Mouse (Mus musculus): ENCODE data around the gene Gnpat. TPM values are rescaled to one million over a fixed set of nuclear protein-coding genes. Genes with fewer than 3 reads are reported as not detected.

The Gnpat gene
- polyA plus RNA-seq, 1 experiment, result 100 TPM

DNA sequence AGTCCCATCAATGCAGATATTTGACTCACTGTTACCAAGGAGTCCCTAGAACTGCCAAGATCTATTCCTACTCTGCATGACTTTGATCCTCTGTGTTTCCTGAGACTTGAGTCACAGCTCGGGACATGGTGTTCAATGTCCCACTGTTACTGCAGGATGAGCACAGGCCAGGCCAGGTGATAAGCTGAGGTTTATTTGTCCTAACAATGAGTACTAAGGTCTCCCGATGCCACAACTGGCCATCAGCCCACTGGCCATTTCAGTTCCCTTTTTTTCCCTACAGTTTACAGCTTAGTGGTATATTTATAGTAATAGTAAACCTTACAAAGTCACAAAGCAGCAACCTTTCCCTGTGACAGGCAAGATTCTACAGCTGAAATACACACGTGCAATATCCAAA lies 69.6 kb downstream of the Gnpat start:
- peaks cover 20% of the 10 kb centered on the region for H3K4me1 ChIP-seq (ENCODE audit: control insufficient read depth, insufficient read depth, low read length)
- H3K4me3 ChIP-seq (replicated peaks; ENCODE audit: insufficient read depth, low read depth, low read length), result no peak overlapping the region
- no peak for TF ChIP-seq POLR2A (IDR thresholded peaks at IDR 0.05; ENCODE audit: borderline replicate concordance, insufficient read depth, low read length)
- no peak overlapping the region for H3K27ac ChIP-seq (ENCODE audit: insufficient read depth, low read length)
- 44% methylated on average over 3 of the region's 3 CpGs for WGBS
- DNase-seq, result no peak
- H3K27me3 ChIP-seq (ENCODE audit: control insufficient read depth, insufficient read depth, low read length), result no peaks in the 10 kb centered on the region

DNA sequence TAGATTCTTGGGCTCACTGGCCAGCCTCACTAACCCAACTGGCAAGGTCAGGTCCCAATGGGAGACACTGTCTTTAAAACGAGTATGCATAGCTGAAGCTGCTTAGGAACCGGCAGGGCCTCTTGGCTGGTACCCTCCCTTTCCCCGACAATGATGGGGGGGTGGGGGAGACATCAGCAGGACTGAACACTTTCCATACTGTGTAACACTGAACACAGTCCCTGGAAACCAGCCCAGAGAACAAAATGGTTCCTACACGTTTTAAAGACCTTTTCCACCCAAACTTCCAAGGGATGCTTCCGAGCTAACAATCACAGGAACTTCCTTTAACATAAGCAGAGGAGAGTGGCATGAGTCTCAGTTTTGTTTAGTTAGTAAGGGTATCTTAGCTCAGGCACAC lies 72.3 kb downstream of the Gnpat start:
- H3K4me3 ChIP-seq (replicated peaks; ENCODE audit: insufficient read depth, low read depth, low read length), result no peak overlapping the region
- H3K27ac ChIP-seq (ENCODE audit: insufficient read depth, low read length), result no peak overlapping the region
- no peak for TF ChIP-seq CTCF (IDR thresholded peaks at IDR 0.05; ENCODE audit: borderline replicate concordance, insufficient read depth, low read depth, low read length)
- TF ChIP-seq POLR2A (IDR thresholded peaks at IDR 0.05; ENCODE audit: borderline replicate concordance, insufficient read depth, low read length), result no peak
- no peak for DNase-seq
- peaks cover 10% of the 10 kb centered on the region for H3K4me1 ChIP-seq (ENCODE audit: control insufficient read depth, insufficient read depth, low read length)
- WGBS, result 51% methylated on average over 5 of the region's 5 CpGs
- H3K27me3 ChIP-seq (ENCODE audit: control insufficient read depth, insufficient read depth, low read length), result no peaks in the 10 kb centered on the region

DNA sequence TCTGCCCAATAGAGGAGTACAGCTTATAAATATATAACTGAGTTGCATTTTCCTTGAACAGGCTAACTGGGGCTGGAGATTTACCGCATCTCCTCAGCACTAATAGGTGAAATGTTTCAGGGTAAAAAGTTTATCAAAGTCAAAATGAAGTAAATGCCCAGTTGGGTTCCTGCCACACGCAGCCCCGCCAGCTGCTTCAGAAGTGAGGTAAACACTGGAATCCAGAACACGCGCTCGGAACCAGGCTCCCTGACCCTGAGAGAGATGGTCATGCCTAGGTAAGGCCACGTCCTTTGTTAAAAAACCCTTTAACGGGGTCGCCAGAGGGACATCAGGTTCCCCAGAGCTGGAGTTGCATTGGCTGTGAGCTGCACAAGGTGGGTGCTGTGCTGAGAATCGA lies 73.9 kb downstream of the Gnpat start:
- no peak overlapping the region for H3K27ac ChIP-seq (ENCODE audit: insufficient read depth, low read length)
- no peaks in the 10 kb centered on the region for H3K27me3 ChIP-seq (ENCODE audit: control insufficient read depth, insufficient read depth, low read length)
- 94% methylated on average over 10 of the region's 10 CpGs for WGBS
- TF ChIP-seq CTCF (IDR thresholded peaks at IDR 0.05; ENCODE audit: borderline replicate concordance, insufficient read depth, low read depth, low read length) (no peak), POLR2A (IDR thresholded peaks at IDR 0.05; ENCODE audit: borderline replicate concordance, insufficient read depth, low read length) (no peak)
- no peak for DNase-seq
- H3K4me1 ChIP-seq (ENCODE audit: control insufficient read depth, insufficient read depth, low read length), result peaks cover 8% of the 10 kb centered on the region
- H3K4me3 ChIP-seq (replicated peaks; ENCODE audit: insufficient read depth, low read depth, low read length), result no peak overlapping the region

DNA sequence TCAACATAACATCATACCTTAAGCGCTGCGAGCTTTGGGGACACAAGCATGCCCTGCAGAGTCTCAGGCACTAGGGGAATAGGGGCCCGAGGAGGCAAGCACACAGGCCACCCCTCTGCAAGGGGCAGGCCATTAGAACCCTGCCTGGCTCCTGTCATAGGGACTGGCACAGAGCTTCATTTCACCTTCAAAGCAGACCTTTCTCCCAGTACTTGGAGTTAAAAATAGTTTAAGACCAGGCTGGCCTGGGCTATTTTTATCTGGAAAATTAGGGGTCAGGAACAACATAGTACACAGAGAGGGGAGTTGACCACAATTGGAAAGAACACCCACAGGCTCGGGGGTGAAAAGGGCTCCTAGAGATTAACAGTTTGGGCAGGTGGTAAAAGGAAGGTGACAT lies 74.5 kb downstream of the Gnpat start:
- 85% methylated on average over 4 of the region's 4 CpGs for WGBS
- H3K4me1 ChIP-seq (ENCODE audit: control insufficient read depth, insufficient read depth, low read length), result peaks cover 11% of the 10 kb centered on the region
- no peak overlapping the region for H3K4me3 ChIP-seq (replicated peaks; ENCODE audit: insufficient read depth, low read depth, low read length)
- no peak for TF ChIP-seq CTCF (IDR thresholded peaks at IDR 0.05; ENCODE audit: borderline replicate concordance, insufficient read depth, low read depth, low read length)
- TF ChIP-seq POLR2A (IDR thresholded peaks at IDR 0.05; ENCODE audit: borderline replicate concordance, insufficient read depth, low read length), result no peak
- H3K27me3 ChIP-seq (ENCODE audit: control insufficient read depth, insufficient read depth, low read length), result no peaks in the 10 kb centered on the region
- DNase-seq, result no peak
- H3K27ac ChIP-seq (ENCODE audit: insufficient read depth, low read length), result no peak overlapping the region

Other genes starting within 250 kb of the Gnpat start
- gene 2310022B05Rik, start 199.7 kb upstream of the Gnpat start, polyA plus RNA-seq (2012; rRNA removed), result 63.8 and 67.8 TPM in 2 replicates
- 39.1 and 41.6 TPM in 2 replicates for gene Ttc13, start 141.1 kb upstream of the Gnpat start, polyA plus RNA-seq (2012; rRNA removed)
- gene Arv1, start 140.9 kb upstream of the Gnpat start, polyA plus RNA-seq (2012; rRNA removed), result 19.5 and 20.3 TPM in 2 replicates
- 1.2 and 1.3 TPM in 2 replicates for gene Fam89a, start 111.2 kb upstream of the Gnpat start, polyA plus RNA-seq (2012; rRNA removed)
- gene Trim67, start 69.9 kb upstream of the Gnpat start, polyA plus RNA-seq (2012; rRNA removed), result 19.4 and 23.3 TPM in 2 replicates
- gene 2810004N23Rik, start 87 bp downstream of the Gnpat start, polyA plus RNA-seq (2012; rRNA removed), result 15.0 and 15.7 TPM in 2 replicates
- gene Exoc8, start 34.7 kb downstream of the Gnpat start, polyA plus RNA-seq (2012; rRNA removed), result 16.2 and 18.2 TPM in 2 replicates
- gene Sprtn, start 34.9 kb downstream of the Gnpat start, polyA plus RNA-seq (2012; rRNA removed), result 18.5 and 19.5 TPM in 2 replicates
- gene Egln1, start 86.3 kb downstream of the Gnpat start, polyA plus RNA-seq (2012; rRNA removed), result 58.1 and 58.8 TPM in 2 replicates
- gene Tsnax, start 150.0 kb downstream of the Gnpat start, polyA plus RNA-seq (2012; rRNA removed), result 185 and 201 TPM in 2 replicates
- 1.2 and 1.4 TPM in 2 replicates for gene Disc1, start 191.2 kb downstream of the Gnpat start, polyA plus RNA-seq (2012; rRNA removed)